Mouse (Mus musculus): ENCODE results near the gene Fam173b. TPM values are rescaled to one million over a fixed set of nuclear protein-coding genes. Genes with fewer than 3 reads are reported as not detected.
A peak's percentile ranks its signal among the peaks of the same experiment; 100 is the strongest.

The Fam173b gene
- total RNA-seq, 2 experiments from 2014 or later: 12.9 to 13.5 TPM

GRCm38 (mm10) chr15:31586088-31586487 lies 15.6 kb upstream of the Fam173b start:
- no peak for DNase-seq (ENCODE audit: low spot score in 2 of 2)

- DNase-seq (ENCODE audit: low spot score in 2 of 2): peak; percentile 85 to 94
Measured at GRCm38 (mm10) chr15:31586519-31586918, 15.1 kb upstream of the Fam173b start.

GRCm38 (mm10) chr15:31587789-31588188 lies 13.9 kb upstream of the Fam173b start:
- no peak for DNase-seq (ENCODE audit: low spot score in 2 of 2)

- no peak for DNase-seq (ENCODE audit: low spot score in 2 of 2)
Measured at GRCm38 (mm10) chr15:31588989-31589640, 12.5 kb upstream of the Fam173b start.

GRCm38 (mm10) chr15:31590176-31590575 lies 11.5 kb upstream of the Fam173b start:
- DNase-seq (ENCODE audit: low spot score in 2 of 2): no peak

GRCm38 (mm10) chr15:31592531-31592930 lies 9.1 kb upstream of the Fam173b start:
- DNase-seq (ENCODE audit: low spot score in 2 of 2): no peak

- DNase-seq (ENCODE audit: low spot score in 2 of 2): no peak
Measured at GRCm38 (mm10) chr15:31594260-31594659, 7.4 kb upstream of the Fam173b start.

GRCm38 (mm10) chr15:31595651-31596050 lies 6.0 kb upstream of the Fam173b start:
- DNase-seq (ENCODE audit: low spot score in 2 of 2): no peak

GRCm38 (mm10) chr15:31599834-31600233 lies 1.8 kb upstream of the Fam173b start:
- DNase-seq (ENCODE audit: low spot score in 2 of 2): no peak

GRCm38 (mm10) chr15:31601279-31601645 lies 390 bp upstream of the Fam173b start:
- no peak for DNase-seq (ENCODE audit: low spot score in 2 of 2)

- DNase-seq (ENCODE audit: low spot score in 2 of 2): peak in 1 of 2 experiments; percentile 83
Measured at GRCm38 (mm10) chr15:31602426-31602825, 774 bp downstream of the Fam173b start.

GRCm38 (mm10) chr15:31603113-31603512 lies 1.5 kb downstream of the Fam173b start:
- no peak for DNase-seq (ENCODE audit: low spot score in 2 of 2)

- no peak for DNase-seq (ENCODE audit: low spot score in 2 of 2)
Measured at GRCm38 (mm10) chr15:31606821-31607220, 5.2 kb downstream of the Fam173b start.

- peak in 1 of 2 experiments; percentile 64 for DNase-seq (ENCODE audit: low spot score in 2 of 2)
Measured at GRCm38 (mm10) chr15:31611027-31611426, 9.4 kb downstream of the Fam173b start.

- DNase-seq (ENCODE audit: low spot score in 2 of 2): no peak
Measured at GRCm38 (mm10) chr15:31611976-31612375, 10.3 kb downstream of the Fam173b start.

- DNase-seq (ENCODE audit: low spot score in 2 of 2): no peak
Measured at GRCm38 (mm10) chr15:31613826-31614453, 12.3 kb downstream of the Fam173b start.

GRCm38 (mm10) chr15:31614666-31615065 lies 13.0 kb downstream of the Fam173b start:
- DNase-seq (ENCODE audit: low spot score in 2 of 2): no peak

GRCm38 (mm10) chr15:31617261-31617660 lies 15.6 kb downstream of the Fam173b start:
- DNase-seq (ENCODE audit: low spot score in 2 of 2): no peak

GRCm38 (mm10) chr15:31619521-31619920 lies 17.9 kb downstream of the Fam173b start:
- peak in 1 of 2 experiments; percentile 68 for DNase-seq (ENCODE audit: low spot score in 2 of 2)

- no peak for DNase-seq (ENCODE audit: low spot score in 2 of 2)
Measured at GRCm38 (mm10) chr15:31627277-31628154, 25.9 kb downstream of the Fam173b start.

GRCm38 (mm10) chr15:31628180-31628579 lies 26.5 kb downstream of the Fam173b start:
- no peak for DNase-seq (ENCODE audit: low spot score in 2 of 2)

- no peak for DNase-seq (ENCODE audit: low spot score in 2 of 2)
Measured at GRCm38 (mm10) chr15:31629556-31629955, 27.9 kb downstream of the Fam173b start.

Data from layer of hippocampus, postnatal 14 days (tissue).